Mouse (Mus musculus) spleen, adult 2 months (tissue): ENCODE measurements at regions not wholly inside any gene's neighbourhood (a gene's known extent, or its start where the extent isn't known, plus 50 kb on each side); places are given as distances from the start of the nearest gene placed in this dataset.
"Not testable (repeated sequence)": the region's sequence is repeated elsewhere in the genome, so short reads cannot be mapped to it uniquely, and the experiment has no call there.

Source experiments
- DNase-seq, 2 experiments: peaks; one replicate each; pipeline versions ENCODE4 v3.0.0 to v3.0.0-alpha.2; 2012 to 2021; ENCODE audit warnings: low spot score in 2 of 2, low read depth in 1 of 2
- H3K27ac ChIP-seq: fragments of 200-500 bp; 2 replicates; pipeline ENCODE4 v1.5.1; 2012; ENCODE audit warnings: low read length, inconsistent platforms; ENCODE audit not compliant: insufficient read depth
- H3K27me3 ChIP-seq: fragments of 200-500 bp; 2 replicates; pipeline ENCODE4 v1.6.1; 2012; ENCODE audit warnings: mild to moderate bottlenecking, moderate library complexity, low read length, inconsistent platforms; ENCODE audit not compliant: control insufficient read depth, insufficient read depth
- H3K36me3 ChIP-seq: fragments of 200-500 bp; 2 replicates; pipeline ENCODE4 v1.6.1; 2012; ENCODE audit warnings: mild to moderate bottlenecking, low read length, inconsistent platforms; ENCODE audit not compliant: control insufficient read depth, insufficient read depth
- H3K4me1 ChIP-seq: fragments of 200-500 bp; 2 replicates; pipeline ENCODE4 v1.6.1; 2011; ENCODE audit warnings: inconsistent platforms; ENCODE audit not compliant: control insufficient read depth, insufficient read depth, insufficient read length
- H3K4me3 ChIP-seq: fragments of 200-500 bp; 2 replicates; pipeline ENCODE4 v1.5.1; 2011; ENCODE audit warnings: mild to moderate bottlenecking, inconsistent platforms; ENCODE audit not compliant: insufficient read depth, insufficient read length; ENCODE audit errors: extremely low read depth
- CTCF ChIP-seq: fragments of 200-500 bp; IDR thresholded peaks from 2 replicates; pipeline ENCODE4 v1.5.1; 2011; ENCODE audit warnings: mild to moderate bottlenecking, inconsistent platforms; ENCODE audit not compliant: insufficient read depth, insufficient read length, insufficient replicate concordance; ENCODE audit errors: extremely low read depth
- POLR2A ChIP-seq: fragments of 200-500 bp; IDR thresholded peaks from 2 replicates; pipeline ENCODE4 v1.6.1; 2011; ENCODE audit warnings: low read depth, low read length, inconsistent platforms
- WGBS: fragments of 180-500 bp; shearing (Covaris S2); methylation state at CpG from one replicate; pipeline ENCODE4 v1.1.7; 2018; 5-methylcytosine and 5-hydroxymethylcytosine counted together

GRCm38 (mm10) chr8:8851271-8851670 is 160.9 kb upstream of the Arglu1 start:
- Histone ChIP-seq H3K36me3 (no peaks in the 10 kb centered on the region), H3K27ac (no peak overlapping the region), H3K4me3 (no peak overlapping the region), H3K4me1 (no peaks in the 10 kb centered on the region), H3K27me3 (no peaks in the 10 kb centered on the region)
- TF ChIP-seq POLR2A, result no peak
- no peak for TF ChIP-seq CTCF
- no peak for DNase-seq
- WGBS, result 86% methylated on average over 4 of the region's 4 CpGs

DNA sequence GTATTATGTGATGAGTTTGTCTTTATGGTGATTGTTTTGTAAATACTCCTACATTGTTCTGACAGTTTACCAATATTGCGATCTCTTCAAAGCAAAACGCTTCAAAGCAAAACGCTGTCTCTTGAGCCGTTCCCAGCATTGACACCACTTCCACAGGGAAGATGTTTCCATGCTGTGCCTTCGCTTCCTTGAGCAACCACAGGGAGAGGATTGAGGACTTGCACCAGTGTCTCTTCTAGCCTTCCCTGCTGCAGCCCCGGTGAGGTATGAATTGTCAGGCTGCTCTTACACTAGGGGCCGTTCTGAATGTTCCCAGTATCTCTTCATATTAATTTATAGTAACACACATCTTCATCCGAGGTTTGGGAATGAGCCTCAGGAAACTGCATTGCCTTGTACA is 160.4 kb upstream of the Arglu1 start:
- H3K36me3 ChIP-seq, result no peaks in the 10 kb centered on the region
- 86% methylated on average over 8 of the region's 8 CpGs for WGBS
- no peak for DNase-seq
- no peaks in the 10 kb centered on the region for H3K27me3 ChIP-seq
- TF ChIP-seq CTCF (no peak), POLR2A (no peak)
- no peaks in the 10 kb centered on the region for H3K4me1 ChIP-seq
- no peak overlapping the region for H3K4me3 ChIP-seq
- H3K27ac ChIP-seq, result no peak overlapping the region

DNA sequence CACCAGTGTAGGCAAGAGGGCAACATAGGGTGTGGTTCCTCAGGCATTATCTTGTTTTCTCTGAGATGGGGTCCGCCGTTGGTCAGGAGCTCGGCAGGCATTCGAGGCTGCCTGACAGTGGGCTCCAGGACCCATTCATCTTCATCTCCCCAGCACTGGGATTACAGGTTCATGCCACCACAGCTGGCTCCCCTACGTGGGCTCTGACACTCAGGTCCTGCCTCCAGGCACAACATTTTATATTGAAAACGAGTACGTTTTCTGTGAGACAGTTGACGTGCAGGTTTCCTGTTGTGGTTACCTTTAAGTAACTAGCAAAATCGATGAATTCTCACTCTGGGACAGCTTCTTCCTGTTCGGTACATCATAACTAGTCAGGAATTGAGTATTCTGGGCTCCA is 157.3 kb upstream of the Arglu1 start:
- H3K4me3 ChIP-seq, result no peak overlapping the region
- DNase-seq, result no peak
- no peak for TF ChIP-seq CTCF
- no peak for TF ChIP-seq POLR2A
- H3K36me3 ChIP-seq, result no peaks in the 10 kb centered on the region
- H3K27ac ChIP-seq, result no peak overlapping the region
- no peaks in the 10 kb centered on the region for H3K27me3 ChIP-seq
- no peaks in the 10 kb centered on the region for H3K4me1 ChIP-seq
- WGBS, result 28% methylated on average over 10 of the region's 10 CpGs

DNA sequence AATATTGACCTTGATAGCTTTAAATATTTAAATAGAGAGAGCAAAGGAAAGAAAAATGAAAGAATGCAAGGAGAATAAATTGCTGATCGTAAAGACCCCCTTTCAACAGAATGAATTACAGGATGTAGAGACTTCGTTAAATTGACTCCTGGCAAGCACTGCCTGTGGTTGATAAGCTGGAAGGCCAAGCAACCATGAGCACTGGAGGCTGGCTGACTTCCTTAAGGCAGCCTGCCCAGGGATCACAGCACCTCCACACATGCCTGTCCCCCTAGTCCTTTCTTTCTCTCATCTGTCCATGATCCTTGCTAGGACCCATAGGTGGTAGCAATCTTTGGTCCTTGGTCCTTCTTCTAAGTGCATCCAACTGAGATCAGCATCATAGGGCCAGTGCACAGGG is 152.0 kb upstream of the Arglu1 start:
- Histone ChIP-seq H3K27ac (no peak overlapping the region), H3K4me3 (no peak overlapping the region), H3K36me3 (no peaks in the 10 kb centered on the region), H3K4me1 (no peaks in the 10 kb centered on the region), H3K27me3 (no peaks in the 10 kb centered on the region)
- DNase-seq, result no peak
- 59% methylated on average over 2 of the region's 2 CpGs for WGBS
- TF ChIP-seq POLR2A (no peak), CTCF (no peak)

DNA sequence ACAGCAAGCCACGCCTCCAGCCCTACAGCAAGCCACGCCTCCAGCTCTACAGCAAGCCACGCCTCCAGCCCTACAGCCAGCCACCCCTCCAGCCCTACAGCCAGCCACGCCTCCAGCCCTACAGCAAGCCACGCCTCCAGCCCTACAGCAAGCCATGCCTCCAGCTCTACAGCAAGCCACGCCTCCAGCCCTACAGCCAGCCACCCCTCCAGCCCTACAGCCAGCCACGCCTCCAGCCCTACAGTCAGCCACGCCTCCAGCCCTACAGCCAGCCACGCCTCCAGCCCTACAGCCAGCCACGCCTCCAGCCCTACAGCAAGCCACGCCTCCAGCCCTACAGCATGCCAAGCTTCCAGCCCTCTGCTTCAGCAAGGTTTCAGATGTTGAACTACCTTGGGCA is 145.8 kb upstream of the Arglu1 start:
- not testable (repeated sequence) for DNase-seq, H3K36me3 ChIP-seq, H3K27me3 ChIP-seq, H3K4me1 ChIP-seq, H3K4me3 ChIP-seq, H3K27ac ChIP-seq
- 86% methylated on average over 11 of the region's 11 CpGs for WGBS

- Histone ChIP-seq H3K27me3 (no peaks in the 10 kb centered on the region), H3K36me3 (no peaks in the 10 kb centered on the region), H3K4me3 (no peak overlapping the region), H3K27ac (no peak overlapping the region), H3K4me1 (no peaks in the 10 kb centered on the region)
- 91% methylated on average over 6 of the region's 6 CpGs for WGBS
- no peak for DNase-seq
- TF ChIP-seq CTCF, result no peak
Measured at GRCm38 (mm10) chr8:8831306-8831705, 141.0 kb upstream of the Arglu1 start.

- Histone ChIP-seq H3K4me1 (no peaks in the 10 kb centered on the region), H3K27ac (no peak overlapping the region), H3K4me3 (no peak overlapping the region), H3K27me3 (no peaks in the 10 kb centered on the region), H3K36me3 (no peaks in the 10 kb centered on the region)
- TF ChIP-seq POLR2A (no peak), CTCF (no peak)
- DNase-seq, result no peak
- 88% methylated on average over 14 of the region's 14 CpGs for WGBS
Measured at GRCm38 (mm10) chr8:8829230-8829629, 138.9 kb upstream of the Arglu1 start.
